Mouse (Mus musculus) cortical plate, adult 2 months (tissue): ENCODE measurements around the gene Scgb1b7. TPM values are rescaled to one million over a fixed set of nuclear protein-coding genes. Genes with fewer than 3 reads are reported as not detected.
"Not testable (repeated sequence)": the region's sequence is repeated elsewhere in the genome, so short reads cannot be mapped to it uniquely, and the experiment has no call there.

ENCODE experiments used
- H3K27ac ChIP-seq: fragments of 200-500 bp; 2 replicates; pipeline ENCODE4 v1.5.1; 2012; ENCODE audit warnings: low read length, control low read depth, inconsistent platforms; ENCODE audit not compliant: insufficient read depth
- H3K4me1 ChIP-seq: fragments of 200-500 bp; 2 replicates; pipeline ENCODE4 v1.6.1; 2011; ENCODE audit warnings: low read length; ENCODE audit not compliant: control insufficient read depth, insufficient read depth
- H3K4me3 ChIP-seq: fragments of 200-500 bp; 2 replicates; pipeline ENCODE4 v1.5.1; 2011; ENCODE audit warnings: mild to moderate bottlenecking, low read length, control low read depth; ENCODE audit not compliant: insufficient read depth
- polyA plus RNA-seq: library from polyadenylated mRNA; depleted of rRNA; stranded (reverse); fragments of >200 nt; gene quantifications from 2 replicates; pipeline ENCODE4 v1.2.3, GENCODE M21; 2012; rRNA removed

Scgb1b7 gene
- polyA plus RNA-seq = not detected in 2 replicates

DNA sequence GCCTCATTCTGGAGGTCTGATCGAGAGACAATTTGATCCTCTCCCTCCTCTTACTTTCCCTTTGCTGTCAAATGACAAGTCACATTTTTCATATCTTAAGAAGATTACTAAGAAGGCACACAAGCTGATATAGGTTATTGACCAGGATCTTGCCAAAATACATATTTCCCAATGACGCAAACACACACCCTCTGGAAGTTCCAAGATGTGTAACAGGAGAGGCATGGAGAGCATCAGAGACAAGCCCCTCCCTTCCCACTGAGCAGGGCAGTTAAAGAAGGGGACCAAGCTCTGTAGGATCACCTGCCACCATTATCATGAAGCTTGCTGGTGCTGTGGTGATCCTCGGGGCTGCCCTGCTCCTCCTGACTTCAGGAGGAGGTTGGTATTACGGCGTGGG, at the start of gene Scgb1b7:
Gene Scgb1b7, plus strand, starts transcription at position 301 of the 400 bp plus-strand sequence.
- H3K27ac ChIP-seq, H3K4me1 ChIP-seq, H3K4me3 ChIP-seq: not testable (repeated sequence)

DNA sequence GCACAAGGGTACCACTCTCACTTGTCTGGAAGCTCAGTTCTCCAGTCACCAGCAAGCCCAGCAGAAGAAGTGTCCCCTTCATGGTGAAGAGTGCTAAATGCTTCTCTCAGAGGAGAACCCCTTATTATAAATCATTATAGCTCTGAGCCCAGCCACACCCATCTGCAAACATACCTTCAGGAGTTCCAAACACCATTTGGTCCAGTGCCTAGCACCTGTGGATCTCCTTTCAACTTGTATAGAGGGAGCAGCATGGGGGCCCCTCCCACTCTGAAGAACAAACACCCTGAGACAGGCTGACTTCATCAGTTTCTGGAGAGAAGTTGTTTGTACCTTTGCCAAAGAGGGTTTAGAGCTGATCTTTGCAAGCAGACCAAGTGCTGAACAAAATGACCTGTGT, 6.8 kb upstream of the Scgb1b7 start, which contains the start of gene Scgb2b7:
Gene Scgb2b7, minus strand, starts transcription at position 101 of the 400 bp plus-strand sequence.
- H3K4me1 ChIP-seq, H3K27ac ChIP-seq, H3K4me3 ChIP-seq: not testable (repeated sequence)

Other genes starting within 250 kb of the Scgb1b7 start
- not detected in 2 replicates for gene Scgb2b7, start 6.9 kb upstream of the Scgb1b7 start, polyA plus RNA-seq